Mouse (Mus musculus): ENCODE data around the gene Pde4dip. TPM values are rescaled to one million over a fixed set of nuclear protein-coding genes. Genes with fewer than 3 reads are reported as not detected.
A peak's percentile ranks its signal among the peaks of the same experiment; 100 is the strongest.

The Pde4dip gene
- polyA plus RNA-seq, 1 experiment from 2014 or later = 28.1 TPM

DNA sequence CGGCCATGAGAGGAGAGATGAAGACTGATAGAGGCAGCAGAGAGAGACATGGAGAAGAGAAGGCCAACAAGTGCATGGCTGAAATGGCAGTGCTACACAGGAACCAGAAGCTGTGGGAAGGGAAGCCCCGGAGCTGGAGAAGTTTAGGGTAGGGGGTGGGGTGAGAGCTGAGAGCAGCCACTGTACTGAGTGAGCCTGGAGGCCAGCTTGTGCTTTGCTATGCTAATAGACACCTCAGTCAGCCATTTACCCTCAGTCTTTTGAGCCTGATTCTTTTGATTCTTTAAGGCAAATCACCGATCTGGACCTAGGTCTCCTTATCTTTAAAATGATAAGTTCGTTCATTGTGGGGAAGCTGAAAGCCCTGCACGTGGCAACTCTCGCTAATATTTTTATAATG, 77.3 kb downstream of the Pde4dip start:
- Histone ChIP-seq H3K27me3 (ENCODE audit: insufficient read depth, low read length) (no peaks in the 10 kb centered on the region), H3K36me3 (ENCODE audit: insufficient read depth, low read length) (no peaks in the 10 kb centered on the region), H3K4me2 (replicated peaks; ENCODE audit: low read depth, low read length) (peak overlapping the region; percentile 26; the same call in 1 of the 2 replicates), H3K9me3 (ENCODE audit: low read length) (no peaks in the 10 kb centered on the region), H3K4me1 (ENCODE audit: insufficient read depth, low read length) (peaks cover 9% of the 10 kb centered on the region; the same call in 1 of the 2 replicates), H3K27ac (ENCODE audit: low read length) (no peak overlapping the region), H3K9ac (replicated peaks; ENCODE audit: low read length) (no peak overlapping the region), H3K4me3 (ENCODE audit: low read length) (no peak overlapping the region)
- ATAC-seq (ENCODE audit: low FRiP score, low TSS enrichment) = no peak
- WGBS = 19% methylated on average over 6 of the region's 6 CpGs

DNA sequence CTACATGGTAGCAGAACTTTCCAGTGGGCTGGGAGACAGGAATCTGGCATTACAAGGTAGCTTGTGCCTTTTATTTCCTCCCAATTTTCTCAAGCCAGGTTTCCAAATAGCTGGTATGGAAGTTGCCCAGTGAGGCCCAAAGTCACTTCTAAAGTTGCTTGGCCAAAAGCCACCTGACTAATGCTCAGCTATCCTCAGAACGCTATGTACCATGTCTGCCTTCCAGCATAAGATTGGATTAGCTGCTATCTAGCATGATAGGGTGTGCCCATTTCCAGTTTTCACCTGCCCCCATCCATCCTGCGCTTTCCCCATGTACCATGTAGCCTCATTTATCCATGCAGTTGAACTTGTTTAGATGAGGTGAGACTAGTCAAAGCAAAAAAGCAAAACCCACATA, 78.2 kb downstream of the Pde4dip start:
- Histone ChIP-seq H3K4me3 (ENCODE audit: low read length) (no peak overlapping the region), H3K27ac (ENCODE audit: low read length) (no peak overlapping the region), H3K27me3 (ENCODE audit: insufficient read depth, low read length) (no peaks in the 10 kb centered on the region), H3K4me1 (ENCODE audit: insufficient read depth, low read length) (peaks cover 9% of the 10 kb centered on the region; the same call in 1 of the 2 replicates), H3K36me3 (ENCODE audit: insufficient read depth, low read length) (no peaks in the 10 kb centered on the region), H3K9ac (replicated peaks; ENCODE audit: low read length) (no peak overlapping the region), H3K9me3 (ENCODE audit: low read length) (no peaks in the 10 kb centered on the region), H3K4me2 (replicated peaks; ENCODE audit: low read depth, low read length) (no peak overlapping the region)
- 93% methylated on average over 2 of the region's 2 CpGs for WGBS
- no peak for ATAC-seq (ENCODE audit: low FRiP score, low TSS enrichment)

GRCm38 (mm10) chr3:97805559-97805958, 82.9 kb downstream of the Pde4dip start:
- no peaks in the 10 kb centered on the region for H3K27me3 ChIP-seq (ENCODE audit: insufficient read depth, low read length)
- H3K9me3 ChIP-seq (ENCODE audit: low read length) = no peaks in the 10 kb centered on the region
- H3K36me3 ChIP-seq (ENCODE audit: insufficient read depth, low read length) = no peaks in the 10 kb centered on the region
- H3K27ac ChIP-seq (ENCODE audit: low read length) = no peak overlapping the region
- H3K4me1 ChIP-seq (ENCODE audit: insufficient read depth, low read length) = no peaks in the 10 kb centered on the region
- 82% methylated on average over 2 of the region's 2 CpGs for WGBS
- H3K4me2 ChIP-seq (replicated peaks; ENCODE audit: low read depth, low read length) = no peak overlapping the region
- H3K9ac ChIP-seq (replicated peaks; ENCODE audit: low read length) = no peak overlapping the region
- no peak for ATAC-seq (ENCODE audit: low FRiP score, low TSS enrichment)
- H3K4me3 ChIP-seq (ENCODE audit: low read length) = no peak overlapping the region

DNA sequence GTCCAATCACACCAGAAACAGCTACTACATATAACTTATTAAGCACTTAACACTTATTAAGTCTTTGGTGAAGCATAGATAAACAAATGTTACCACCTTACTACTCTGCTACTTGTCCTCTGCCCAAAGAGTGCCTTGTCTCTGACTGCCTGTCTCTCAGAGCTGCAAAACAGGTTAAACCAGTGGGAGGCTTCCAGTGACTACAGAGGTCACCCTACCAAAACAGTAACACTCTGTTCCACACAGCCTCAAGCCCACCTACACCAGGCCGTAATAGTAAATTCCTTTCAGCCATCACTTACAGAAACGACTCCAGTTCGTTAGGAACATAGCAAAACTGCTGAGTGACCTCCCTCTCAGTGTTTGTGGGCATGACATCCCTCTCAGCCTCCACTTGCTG, 84.8 kb downstream of the Pde4dip start:
- no peak overlapping the region for H3K4me3 ChIP-seq (ENCODE audit: low read length)
- WGBS = 20% methylated on average over 3 of the region's 3 CpGs
- H3K9me3 ChIP-seq (ENCODE audit: low read length) = no peaks in the 10 kb centered on the region
- 0 out of 2 replicates have a peak overlapping the region, but pooled peaks have one; percentile 42 for H3K27ac ChIP-seq (ENCODE audit: low read length)
- no peak overlapping the region for H3K9ac ChIP-seq (replicated peaks; ENCODE audit: low read length)
- no peaks in the 10 kb centered on the region for H3K27me3 ChIP-seq (ENCODE audit: insufficient read depth, low read length)
- no peaks in the 10 kb centered on the region for H3K4me1 ChIP-seq (ENCODE audit: insufficient read depth, low read length)
- 0 out of 2 replicates have a peak, but pooled peaks have one; percentile 59 for ATAC-seq (ENCODE audit: low FRiP score, low TSS enrichment)
- H3K4me2 ChIP-seq (replicated peaks; ENCODE audit: low read depth, low read length) = no peak overlapping the region
- H3K36me3 ChIP-seq (ENCODE audit: insufficient read depth, low read length) = no peaks in the 10 kb centered on the region

- WGBS = 91% methylated on average over 2 of the region's 2 CpGs
- no peaks in the 10 kb centered on the region for H3K27me3 ChIP-seq (ENCODE audit: insufficient read depth, low read length)
- no peak for ATAC-seq (ENCODE audit: low FRiP score, low TSS enrichment)
- H3K9me3 ChIP-seq (ENCODE audit: low read length) = no peaks in the 10 kb centered on the region
- H3K9ac ChIP-seq (replicated peaks; ENCODE audit: low read length) = no peak overlapping the region
- no peaks in the 10 kb centered on the region for H3K36me3 ChIP-seq (ENCODE audit: insufficient read depth, low read length)
- no peak overlapping the region for H3K27ac ChIP-seq (ENCODE audit: low read length)
- H3K4me2 ChIP-seq (replicated peaks; ENCODE audit: low read depth, low read length) = no peak overlapping the region
- H3K4me3 ChIP-seq (ENCODE audit: low read length) = no peak overlapping the region
- H3K4me1 ChIP-seq (ENCODE audit: insufficient read depth, low read length) = no peaks in the 10 kb centered on the region
These were observed 85.6 kb downstream of the Pde4dip start for GRCm38 (mm10) chr3:97802927-97803326.

DNA sequence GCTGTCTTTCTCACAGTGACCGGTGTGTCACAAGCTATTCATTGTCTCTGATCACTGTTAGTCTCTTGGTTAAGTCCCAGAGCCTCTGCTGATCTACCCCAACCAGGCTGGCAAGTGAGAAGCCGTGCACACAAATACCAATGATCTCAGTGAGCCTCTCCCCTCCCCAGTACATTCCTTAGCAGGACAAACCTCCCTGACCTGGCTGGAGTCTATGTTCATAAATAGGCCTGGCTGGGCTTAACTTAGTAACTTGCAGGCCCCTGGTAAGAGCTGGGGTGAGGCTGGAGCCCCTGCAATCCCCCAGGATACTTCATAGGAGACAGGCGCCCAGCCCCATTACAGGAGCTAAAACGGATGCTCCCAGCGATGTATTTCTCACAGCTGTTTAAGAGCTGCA, 86.2 kb downstream of the Pde4dip start:
- Histone ChIP-seq H3K4me3 (ENCODE audit: low read length) (no peak overlapping the region), H3K27me3 (ENCODE audit: insufficient read depth, low read length) (no peaks in the 10 kb centered on the region), H3K4me1 (ENCODE audit: insufficient read depth, low read length) (no peaks in the 10 kb centered on the region), H3K9ac (replicated peaks; ENCODE audit: low read length) (no peak overlapping the region), H3K4me2 (replicated peaks; ENCODE audit: low read depth, low read length) (no peak overlapping the region), H3K27ac (ENCODE audit: low read length) (no peak overlapping the region), H3K9me3 (ENCODE audit: low read length) (no peaks in the 10 kb centered on the region), H3K36me3 (ENCODE audit: insufficient read depth, low read length) (no peaks in the 10 kb centered on the region)
- ATAC-seq (ENCODE audit: low FRiP score, low TSS enrichment) = no peak
- 69% methylated on average over 5 of the region's 5 CpGs for WGBS

- WGBS = 23% methylated on average over 3 of the region's 3 CpGs
These were observed 87.3 kb downstream of the Pde4dip start for GRCm38 (mm10) chr3:97801178-97801699.

GRCm38 (mm10) chr3:97800657-97801056, 87.8 kb downstream of the Pde4dip start:
- no peak for ATAC-seq (ENCODE audit: low FRiP score, low TSS enrichment)
- H3K9me3 ChIP-seq (ENCODE audit: low read length) = no peaks in the 10 kb centered on the region
- no peaks in the 10 kb centered on the region for H3K4me1 ChIP-seq (ENCODE audit: insufficient read depth, low read length)
- no peak overlapping the region for H3K4me3 ChIP-seq (ENCODE audit: low read length)
- H3K36me3 ChIP-seq (ENCODE audit: insufficient read depth, low read length) = no peaks in the 10 kb centered on the region
- WGBS = 71% methylated on average over 5 of the region's 5 CpGs
- no peak overlapping the region for H3K4me2 ChIP-seq (replicated peaks; ENCODE audit: low read depth, low read length)
- no peaks in the 10 kb centered on the region for H3K27me3 ChIP-seq (ENCODE audit: insufficient read depth, low read length)
- H3K9ac ChIP-seq (replicated peaks; ENCODE audit: low read length) = no peak overlapping the region
- H3K27ac ChIP-seq (ENCODE audit: low read length) = no peak overlapping the region

More at GRCm38 (mm10) chr3:97801178-97801699, 87.3 kb downstream of the Pde4dip start:
- no peak overlapping the region for H3K4me2 ChIP-seq (replicated peaks; ENCODE audit: low read depth, low read length)
- no peaks in the 10 kb centered on the region for H3K36me3 ChIP-seq (ENCODE audit: insufficient read depth, low read length)
- ATAC-seq (ENCODE audit: low FRiP score, low TSS enrichment) = peak; percentile 59
- H3K4me1 ChIP-seq (ENCODE audit: insufficient read depth, low read length) = no peaks in the 10 kb centered on the region
- H3K27ac ChIP-seq (ENCODE audit: low read length) = no peak overlapping the region
- no peak overlapping the region for H3K9ac ChIP-seq (replicated peaks; ENCODE audit: low read length)
- no peaks in the 10 kb centered on the region for H3K27me3 ChIP-seq (ENCODE audit: insufficient read depth, low read length)
- H3K9me3 ChIP-seq (ENCODE audit: low read length) = no peaks in the 10 kb centered on the region
- no peak overlapping the region for H3K4me3 ChIP-seq (ENCODE audit: low read length)

DNA sequence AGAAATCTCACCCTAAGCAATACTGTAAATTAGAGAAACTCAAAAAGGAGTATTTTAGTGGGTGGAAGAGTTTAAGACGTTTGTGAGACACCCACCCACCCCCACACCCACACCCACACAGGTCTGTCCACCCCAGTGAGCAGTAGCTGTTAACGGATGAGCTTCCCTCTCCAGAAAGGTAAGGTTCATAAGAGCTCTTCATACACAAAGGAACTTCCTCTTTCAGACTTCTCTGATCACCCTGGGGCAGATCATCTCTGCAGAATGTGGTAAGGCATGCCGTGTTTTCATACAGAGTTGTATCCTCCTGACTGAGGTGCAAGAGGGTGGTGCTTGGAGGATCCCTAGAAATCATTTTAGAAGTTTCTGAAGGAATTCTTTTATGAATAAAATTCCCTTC, 88.5 kb downstream of the Pde4dip start:
- H3K36me3 ChIP-seq (ENCODE audit: insufficient read depth, low read length) = no peaks in the 10 kb centered on the region
- H3K27ac ChIP-seq (ENCODE audit: low read length) = no peak overlapping the region
- no peak for ATAC-seq (ENCODE audit: low FRiP score, low TSS enrichment)
- H3K9ac ChIP-seq (replicated peaks; ENCODE audit: low read length) = no peak overlapping the region
- no peaks in the 10 kb centered on the region for H3K9me3 ChIP-seq (ENCODE audit: low read length)
- 35% methylated on average over 3 of the region's 3 CpGs for WGBS
- H3K4me2 ChIP-seq (replicated peaks; ENCODE audit: low read depth, low read length) = no peak overlapping the region
- H3K27me3 ChIP-seq (ENCODE audit: insufficient read depth, low read length) = no peaks in the 10 kb centered on the region
- H3K4me1 ChIP-seq (ENCODE audit: insufficient read depth, low read length) = no peaks in the 10 kb centered on the region
- H3K4me3 ChIP-seq (ENCODE audit: low read length) = no peak overlapping the region

DNA sequence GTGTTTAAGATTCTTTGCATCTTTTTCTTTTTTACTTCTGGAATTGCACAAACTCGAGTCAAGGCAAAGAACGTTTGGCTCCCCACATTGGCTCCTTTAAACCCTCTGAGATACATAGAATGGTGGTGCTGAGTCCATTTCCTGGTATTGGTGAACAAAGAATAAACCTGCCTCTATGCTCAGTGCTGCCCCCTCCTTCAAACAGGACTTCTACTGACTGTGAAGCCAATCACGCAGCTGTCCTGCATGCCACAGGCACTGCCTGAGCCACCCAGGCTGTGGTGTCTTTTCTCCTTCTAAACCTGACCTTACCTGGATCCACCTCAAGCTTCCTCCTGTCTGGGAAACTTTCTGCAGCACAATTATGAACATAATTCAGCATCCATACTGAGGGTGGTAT, 89.2 kb downstream of the Pde4dip start:
- no peak overlapping the region for H3K27ac ChIP-seq (ENCODE audit: low read length)
- H3K9ac ChIP-seq (replicated peaks; ENCODE audit: low read length) = no peak overlapping the region
- no peaks in the 10 kb centered on the region for H3K27me3 ChIP-seq (ENCODE audit: insufficient read depth, low read length)
- H3K4me3 ChIP-seq (ENCODE audit: low read length) = no peak overlapping the region
- ATAC-seq (ENCODE audit: low FRiP score, low TSS enrichment) = no peak
- WGBS = 75% methylated on average over 3 of the region's 3 CpGs
- no peaks in the 10 kb centered on the region for H3K9me3 ChIP-seq (ENCODE audit: low read length)
- H3K36me3 ChIP-seq (ENCODE audit: insufficient read depth, low read length) = no peaks in the 10 kb centered on the region
- H3K4me2 ChIP-seq (replicated peaks; ENCODE audit: low read depth, low read length) = no peak overlapping the region
- no peaks in the 10 kb centered on the region for H3K4me1 ChIP-seq (ENCODE audit: insufficient read depth, low read length)
